Mouse (Mus musculus) macrophage (primary cell): ENCODE results near the gene Arl1. TPM values are rescaled to one million over a fixed set of nuclear protein-coding genes. Genes with fewer than 3 reads are reported as not detected.

Source experiments
- H3K27ac ChIP-seq: fragments of 350-480 bp; formaldehyde crosslinking; 2 replicates; pipeline ENCODE4 v1.9.0; 2021
- H3K36me3 ChIP-seq: fragments of 350-480 bp; formaldehyde crosslinking; 2 replicates; pipeline ENCODE4 v1.9.0; 2021; ENCODE audit errors: inconsistent target
- H3K4me3 ChIP-seq: fragments of 350-480 bp; formaldehyde crosslinking; 2 replicates; pipeline ENCODE4 v1.9.0; 2021; ENCODE audit errors: inconsistent target
- H3K79me2 ChIP-seq: fragments of 350-480 bp; formaldehyde crosslinking; 2 replicates; pipeline ENCODE4 v1.9.0; 2021; ENCODE audit errors: inconsistent target
- WGBS: methylation state at CpG from one replicate; pipeline ENCODE4 v1.1.7; 2026; ENCODE audit warnings: inconsistent platforms; ENCODE audit not compliant: missing documents; 5-methylcytosine and 5-hydroxymethylcytosine counted together
- polyA plus RNA-seq: library from polyadenylated mRNA; stranded (reverse); fragments of 250-400 nt; gene quantifications from 3 replicates; pipeline ENCODE4 v1.2.4, GENCODE M21; 2018; ENCODE audit warnings: inconsistent platforms

Arl1 gene
- polyA plus RNA-seq, 1 experiment from 2014 or later, result 119 TPM

GRCm38 (mm10) chr10:88784513-88784931 is 53.9 kb downstream of the Arl1 start:
- H3K27ac ChIP-seq, result no peak overlapping the region
- peaks cover 17% of the 10 kb centered on the region for H3K36me3 ChIP-seq
- H3K4me3 ChIP-seq, result no peak overlapping the region
- WGBS, result 86% methylated on average over 5 of the region's 5 CpGs
- no peaks in the 10 kb centered on the region for H3K79me2 ChIP-seq

- no peaks in the 10 kb centered on the region for H3K79me2 ChIP-seq
- no peak overlapping the region for H3K4me3 ChIP-seq
- H3K27ac ChIP-seq, result no peak overlapping the region
- peaks cover 19% of the 10 kb centered on the region; the same call in 1 of the 2 replicates for H3K36me3 ChIP-seq
Observed at GRCm38 (mm10) chr10:88793671-88794070, 63.0 kb downstream of the Arl1 start.

Other genes with a start within 250 kb of the Arl1 start
- 14.8 to 29.0 TPM (median 19.6 TPM) in 3 replicates for gene Chpt1, start 226.8 kb upstream of the Arl1 start, polyA plus RNA-seq
- gene Mybpc1, start 125.7 kb upstream of the Arl1 start, polyA plus RNA-seq, result not detected in 3 replicates
- 3.8 to 31.2 TPM (median 11.1 TPM) in 3 replicates for gene Spic, start 45.8 kb upstream of the Arl1 start, polyA plus RNA-seq
- gene Utp20, start 95.9 kb downstream of the Arl1 start, polyA plus RNA-seq, result 6.6 to 23.2 TPM (median 9.2 TPM) in 3 replicates
- gene Slc5a8, start 155.1 kb downstream of the Arl1 start, polyA plus RNA-seq, result not detected in 3 replicates